Mouse (Mus musculus) heart, embryonic 12.5 days (tissue): ENCODE measurements around the gene Bpifa3. TPM values are rescaled to one million over a fixed set of nuclear protein-coding genes. Genes with fewer than 3 reads are reported as not detected.
"Not testable (repeated sequence)": the region's sequence is repeated elsewhere in the genome, so short reads cannot be mapped to it uniquely, and the experiment has no call there.

Experiments used
- ATAC-seq: fragments of 200-750 bp; cut with Nextera tagmentation; 2 replicates; pipeline ENCODE4 v1.8.0; 2017; ENCODE audit warnings: moderate TSS enrichment, moderate library complexity; ENCODE audit not compliant: insufficient number of reproducible peaks, low FRiP score
- H3K27ac ChIP-seq: fragments of 300-500 bp; sonication (generic); 2 replicates; pipeline ENCODE4 v1.5.1; 2016; ENCODE audit warnings: mild to moderate bottlenecking, moderate library complexity; ENCODE audit not compliant: poor library complexity, severe bottlenecking
- H3K27me3 ChIP-seq: fragments of 300-500 bp; sonication (generic); replicated peaks from 2 replicates; pipeline ENCODE4 v1.6.1; 2016; ENCODE audit warnings: mild to moderate bottlenecking, moderate library complexity
- H3K36me3 ChIP-seq: fragments of 300-500 bp; sonication (generic); 2 replicates; pipeline ENCODE4 v1.6.1; 2016; ENCODE audit warnings: mild to moderate bottlenecking, moderate library complexity
- H3K4me1 ChIP-seq: fragments of 300-500 bp; sonication (generic); replicated peaks from 2 replicates; pipeline ENCODE4 v1.6.1; 2016; ENCODE audit warnings: mild to moderate bottlenecking
- H3K4me2 ChIP-seq: fragments of 300-500 bp; sonication (generic); 2 replicates; pipeline ENCODE4 v1.6.1; 2016; ENCODE audit warnings: mild to moderate bottlenecking, moderate library complexity
- H3K4me3 ChIP-seq: fragments of 300-500 bp; sonication (generic); 2 replicates; pipeline ENCODE4 v1.5.1; 2016; ENCODE audit warnings: mild to moderate bottlenecking
- H3K9ac ChIP-seq: fragments of 300-500 bp; sonication (generic); 2 replicates; pipeline ENCODE4 v1.6.1; 2016; ENCODE audit warnings: mild to moderate bottlenecking, moderate library complexity
- H3K9me3 ChIP-seq: fragments of 300-500 bp; sonication (generic); replicated peaks from 2 replicates; pipeline ENCODE4 v1.6.1; 2016; ENCODE audit warnings: mild to moderate bottlenecking, moderate library complexity
- WGBS: fragments of 180-500 bp; shearing (Covaris S2); methylation state at CpG from one replicate; pipeline ENCODE4 v1.1.7; 2016; 5-methylcytosine and 5-hydroxymethylcytosine counted together
- polyA plus RNA-seq: library from polyadenylated mRNA; unstranded; fragments of >200 nt; fragmentation: Nextera tagmentation; extraction: Ambion mirVana; gene quantifications from 2 replicates; pipeline ENCODE4 v1.2.1, GENCODE M21; 2016

Bpifa3 gene
- polyA plus RNA-seq, 1 experiment from 2014 or later = not detected

DNA sequence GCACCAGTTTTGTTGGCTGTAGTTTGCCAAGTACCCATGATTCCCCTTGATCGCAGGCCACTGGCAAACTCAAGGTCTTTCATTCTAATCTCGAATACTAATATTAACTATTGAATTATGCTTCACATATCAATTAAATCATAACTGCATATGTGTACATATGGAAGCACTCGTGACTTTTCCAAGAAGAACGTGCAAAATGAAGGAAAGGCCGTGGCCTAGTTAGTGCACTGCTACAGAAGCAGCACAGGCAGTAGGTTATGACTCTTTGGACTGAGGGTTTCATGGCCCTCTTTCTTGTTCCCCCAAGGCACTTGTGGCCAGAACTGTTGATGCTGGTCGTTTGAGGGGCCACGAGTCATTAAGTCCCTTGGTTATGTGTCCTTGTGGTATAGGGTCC lies 51.8 kb downstream of the Bpifa3 start:
- not testable (repeated sequence) for H3K36me3 ChIP-seq, H3K4me2 ChIP-seq, H3K9me3 ChIP-seq, H3K27me3 ChIP-seq, H3K27ac ChIP-seq, ATAC-seq, H3K9ac ChIP-seq, H3K4me1 ChIP-seq, H3K4me3 ChIP-seq
- WGBS = 76% methylated on average over 7 of the region's 7 CpGs

DNA sequence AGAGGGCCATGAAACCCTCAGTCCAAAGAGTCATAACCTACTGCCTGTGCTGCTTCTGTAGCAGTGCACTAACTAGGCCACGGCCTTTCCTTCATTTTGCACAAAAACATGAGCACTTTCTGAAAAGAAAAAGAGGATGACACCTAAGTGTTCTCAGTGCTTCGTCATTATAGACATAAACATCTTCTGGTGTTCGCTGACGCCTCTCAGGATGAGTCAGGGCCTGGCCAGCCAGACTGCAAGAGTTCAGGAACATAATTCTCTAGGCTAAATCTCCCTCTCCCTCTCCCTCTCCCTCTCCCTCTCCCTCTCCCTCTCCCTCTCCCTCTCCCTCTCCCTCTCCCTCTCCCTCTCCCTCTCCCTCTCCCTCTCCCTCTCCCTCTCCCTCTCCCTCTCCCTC lies 52.9 kb downstream of the Bpifa3 start:
- H3K4me3 ChIP-seq, H3K4me2 ChIP-seq, H3K9me3 ChIP-seq, H3K27me3 ChIP-seq, H3K9ac ChIP-seq, H3K36me3 ChIP-seq, H3K27ac ChIP-seq, ATAC-seq, H3K4me1 ChIP-seq: not testable (repeated sequence)
- WGBS = 64% methylated on average over 4 of the region's 4 CpGs

DNA sequence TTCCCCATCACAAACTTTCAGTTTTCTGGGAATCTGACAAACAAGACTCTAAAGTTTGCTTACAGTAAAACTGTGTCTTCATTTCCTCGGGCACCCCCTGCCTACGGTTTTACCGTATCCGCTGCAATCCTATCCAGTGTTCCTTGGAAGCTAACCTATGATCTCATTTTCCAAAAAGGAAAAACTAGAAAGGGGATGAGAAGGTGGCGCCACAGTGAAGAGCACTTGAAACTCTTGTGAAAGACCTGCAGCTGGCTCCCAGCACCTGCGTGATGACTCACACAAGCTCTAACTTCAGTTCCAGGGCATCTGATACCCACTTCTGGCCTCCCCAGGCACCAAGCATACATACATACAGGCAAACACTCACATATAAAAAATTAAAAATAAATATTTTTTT lies 55.2 kb downstream of the Bpifa3 start:
- no peak for ATAC-seq
- no peaks in the 10 kb centered on the region for H3K36me3 ChIP-seq

DNA sequence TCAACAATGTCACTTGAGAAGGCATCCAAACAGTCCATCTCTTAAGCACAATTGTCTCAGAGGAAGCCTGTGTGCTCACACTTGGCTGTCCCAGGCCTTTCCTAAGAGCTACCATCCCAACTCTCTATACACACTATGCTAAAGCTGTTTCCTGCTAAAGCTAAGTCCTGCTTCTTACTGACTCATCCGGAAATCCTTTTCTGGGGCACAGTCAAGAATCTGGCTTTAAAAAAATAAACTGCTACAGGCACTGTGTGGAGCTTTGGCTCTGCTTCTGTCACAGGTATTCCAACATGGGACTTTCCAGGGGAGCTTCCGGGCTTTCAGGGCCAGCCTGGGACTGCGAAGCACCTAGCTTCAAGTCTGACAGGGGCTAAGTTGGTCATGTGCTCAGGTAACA lies 55.6 kb downstream of the Bpifa3 start:
- H3K27ac ChIP-seq = no peak overlapping the region
- H3K36me3 ChIP-seq = no peaks in the 10 kb centered on the region

More for the DNA sequence above, 55.2 kb downstream of the Bpifa3 start:
- Histone ChIP-seq H3K4me1 (no peaks in the 10 kb centered on the region), H3K9me3 (no peaks in the 10 kb centered on the region), H3K27ac (no peak overlapping the region), H3K27me3 (no peaks in the 10 kb centered on the region), H3K4me2 (no peak overlapping the region), H3K4me3 (no peak overlapping the region), H3K9ac (no peak overlapping the region)
- WGBS = 81% methylated on average over 6 of the region's 6 CpGs

DNA sequence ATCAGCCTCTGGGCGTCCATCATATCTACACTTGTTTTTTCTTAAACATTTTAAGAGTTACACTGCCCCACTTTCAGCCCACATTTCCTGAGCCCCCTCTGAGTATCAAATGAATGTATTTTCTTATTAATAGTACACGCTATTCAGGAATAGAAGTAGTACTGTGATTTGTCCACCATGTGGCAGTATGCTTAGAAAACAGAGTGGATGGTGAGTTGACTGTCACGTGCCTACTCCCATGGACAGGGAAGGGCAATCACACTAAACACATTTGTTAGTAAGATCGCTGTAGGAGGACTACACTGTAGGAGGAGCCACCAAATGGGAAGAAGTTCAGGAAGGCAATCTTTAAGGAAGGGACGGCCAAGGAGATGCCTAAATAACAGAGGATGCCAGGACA lies 57.3 kb downstream of the Bpifa3 start:
- no peaks in the 10 kb centered on the region for H3K36me3 ChIP-seq
- H3K4me1 ChIP-seq = peaks cover 9% of the 10 kb centered on the region
- H3K4me2 ChIP-seq = no peak overlapping the region
- ATAC-seq = no peak
- no peaks in the 10 kb centered on the region for H3K27me3 ChIP-seq
- 37% methylated on average over 5 of the region's 5 CpGs for WGBS
- H3K4me3 ChIP-seq = no peak overlapping the region
- H3K9ac ChIP-seq = no peak overlapping the region
- no peaks in the 10 kb centered on the region for H3K9me3 ChIP-seq
- H3K27ac ChIP-seq = no peak overlapping the region

More for the DNA sequence above, 55.6 kb downstream of the Bpifa3 start:
- Histone ChIP-seq H3K4me3 (no peak overlapping the region), H3K27me3 (no peaks in the 10 kb centered on the region), H3K4me2 (no peak overlapping the region), H3K4me1 (no peaks in the 10 kb centered on the region), H3K9me3 (no peaks in the 10 kb centered on the region), H3K9ac (no peak overlapping the region)
- 77% methylated on average over 3 of the region's 3 CpGs for WGBS
- ATAC-seq = no peak

Other genes with a start within 250 kb of the Bpifa3 start
- gene Bpifb6, start 229.9 kb upstream of the Bpifa3 start, polyA plus RNA-seq = not detected in 2 replicates
- gene Bpifb3, start 212.1 kb upstream of the Bpifa3 start, polyA plus RNA-seq = not detected in 2 replicates
- gene Bpifb4, start 192.1 kb upstream of the Bpifa3 start, polyA plus RNA-seq = not detected in 2 replicates
- not detected in 2 replicates for gene Bpifa6, start 155.4 kb upstream of the Bpifa3 start, polyA plus RNA-seq
- gene Bpifa2, start 122.1 kb upstream of the Bpifa3 start, polyA plus RNA-seq = not detected in 2 replicates
- not detected in 2 replicates for gene Bpifa1, start 12.5 kb downstream of the Bpifa3 start, polyA plus RNA-seq
- gene Bpifa5, start 32.3 kb downstream of the Bpifa3 start, polyA plus RNA-seq = not detected in 2 replicates
- 0.12 and 0.14 TPM in 2 replicates for gene Bpifb1, start 60.5 kb downstream of the Bpifa3 start, polyA plus RNA-seq
- gene Bpifb5, start 93.4 kb downstream of the Bpifa3 start, polyA plus RNA-seq = 0.14 and 0.33 TPM in 2 replicates
- 0.29 TPM in 1 of 2 replicates, not detected in the other for gene Bpifb9a, start 127.5 kb downstream of the Bpifa3 start, polyA plus RNA-seq
- not detected in 2 replicates for gene Bpifb9b, start 176.9 kb downstream of the Bpifa3 start, polyA plus RNA-seq
- gene Cdk5rap1, start 242.7 kb downstream of the Bpifa3 start, polyA plus RNA-seq = 13.6 and 15.4 TPM in 2 replicates